Mouse (Mus musculus): ENCODE measurements around the gene Syce3. TPM values are rescaled to one million over a fixed set of nuclear protein-coding genes. Genes with fewer than 3 reads are reported as not detected.

Gene Syce3
- polyA plus RNA-seq, 1 experiment from 2014 or later = not detected

DNA sequence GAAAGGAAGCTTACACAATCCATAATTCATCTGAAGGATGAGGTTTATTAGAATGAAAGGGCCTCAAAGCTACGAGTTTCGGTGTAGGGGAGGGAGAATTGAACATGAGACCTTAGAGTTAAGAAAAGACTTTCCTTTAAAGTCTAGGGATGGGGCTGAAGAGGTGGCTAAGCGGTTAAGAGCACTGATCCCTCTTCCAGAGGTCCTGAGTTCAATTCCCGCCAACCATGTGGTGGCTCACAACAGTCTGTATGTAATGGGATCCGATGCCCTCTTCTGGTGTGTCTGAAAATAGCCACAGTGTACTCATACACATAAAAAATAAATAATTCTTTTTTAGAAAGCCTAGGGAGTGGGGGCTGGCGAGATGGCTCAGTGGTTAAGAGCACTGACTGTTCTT lies 20.0 kb upstream of the Syce3 start:
- Histone ChIP-seq H3K36me3 (ENCODE audit: inconsistent target) (peaks cover 20% of the 10 kb centered on the region; the same call in 1 of the 2 replicates), H3K4me3 (ENCODE audit: inconsistent target) (peak overlapping the region; percentile 83)
- WGBS (ENCODE audit: missing documents) = 31% methylated on average over 6 of the region's 6 CpGs

DNA sequence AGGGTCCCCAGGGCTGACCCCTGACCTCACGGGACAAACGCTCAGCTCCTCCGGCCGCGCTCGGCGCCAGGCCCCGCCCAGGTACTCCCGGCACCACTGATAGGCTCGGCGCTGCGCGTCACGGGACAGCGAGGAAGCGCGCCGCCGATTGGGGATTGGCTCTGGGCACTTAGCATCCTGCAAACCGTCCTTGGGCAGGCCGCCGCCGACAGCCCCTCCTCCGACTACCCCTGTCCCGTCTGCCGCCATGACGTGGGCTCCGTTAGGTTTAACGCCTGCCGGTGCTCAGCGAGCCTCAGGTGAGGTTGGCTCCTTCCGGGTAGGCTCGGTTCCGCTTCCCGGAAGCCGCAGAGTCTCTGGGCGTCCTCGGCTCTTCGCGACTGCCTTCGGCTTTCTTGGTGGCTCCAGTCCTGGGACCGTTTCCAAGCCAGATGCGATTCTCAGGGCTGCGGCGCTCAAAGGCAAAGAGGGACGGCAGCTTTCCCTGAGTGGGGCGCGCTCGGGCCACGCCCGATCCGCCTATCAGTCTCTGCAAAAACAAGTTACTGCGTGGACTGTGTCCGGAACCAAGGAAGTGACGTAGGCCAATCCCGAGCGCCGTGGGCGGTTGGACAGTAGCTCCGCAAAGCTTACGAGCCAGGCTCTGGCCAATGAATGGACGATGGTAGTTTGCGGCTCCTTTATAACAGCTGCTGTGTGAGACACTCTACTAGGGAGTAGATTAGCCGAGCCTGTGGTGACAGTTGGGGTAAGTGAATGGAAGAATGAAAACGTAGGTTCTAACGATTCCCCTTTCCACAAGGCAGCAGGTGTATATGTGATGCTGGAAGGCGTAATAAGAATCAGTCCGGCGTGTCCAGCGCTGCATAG lies 19.3 kb upstream of the Syce3 start, which contains the start of the genes C730034F03Rik, Gm44502 and Chkb:
TSS of gene C730034F03Rik (plus strand) at position 238 of the 870 bp plus-strand sequence.
TSS of gene Gm44502 (minus strand) at position 345 of the 870 bp plus-strand sequence.
TSS of gene Chkb (minus strand) at position 557 of the 870 bp plus-strand sequence.
- Histone ChIP-seq H3K79me2 (ENCODE audit: inconsistent target) (peaks cover 12% of the 10 kb centered on the region), H3K36me3 (ENCODE audit: inconsistent target) (peaks cover 20% of the 10 kb centered on the region; the same call in 1 of the 2 replicates), H3K4me3 (ENCODE audit: inconsistent target) (peak within 1 kb of the TSS; percentile 83), H3K27ac (peak within 1 kb of the TSS; percentile 94)
- WGBS (ENCODE audit: missing documents) = under 1% methylated on average over 57 of the region's 70 CpGs

More for the DNA sequence above, 20.0 kb upstream of the Syce3 start:
- H3K27ac ChIP-seq = peak overlapping the region; percentile 94
- peaks cover 12% of the 10 kb centered on the region for H3K79me2 ChIP-seq (ENCODE audit: inconsistent target)

DNA sequence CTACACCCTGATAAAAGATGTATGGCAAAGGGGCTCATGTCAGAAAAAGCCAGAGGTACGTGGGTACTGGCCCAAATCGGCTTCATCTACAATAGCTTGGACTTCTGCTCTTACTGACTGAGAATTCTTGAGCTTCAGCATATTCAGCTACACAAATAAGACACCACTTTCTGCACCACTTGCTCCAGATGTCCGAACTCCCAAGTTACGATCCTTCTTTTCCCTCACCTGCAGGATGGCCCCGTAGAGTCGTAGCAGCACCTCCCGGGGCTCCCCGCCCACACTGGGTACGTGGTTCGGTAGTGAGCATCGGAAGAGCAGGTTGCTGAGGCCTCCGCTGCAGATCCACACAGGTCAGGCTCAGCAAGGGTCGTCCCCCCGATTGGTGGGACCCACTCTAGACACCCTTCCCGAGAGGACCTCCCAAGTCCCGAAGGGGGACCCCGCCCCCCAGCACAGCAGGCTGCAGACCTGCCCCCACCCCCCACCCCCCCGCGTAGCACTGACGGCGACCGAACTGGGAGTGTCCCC lies 18.6 kb upstream of the Syce3 start:
- WGBS (ENCODE audit: missing documents) = 10% methylated on average over 22 of the region's 22 CpGs
- H3K36me3 ChIP-seq (ENCODE audit: inconsistent target) = peaks cover 20% of the 10 kb centered on the region; the same call in 1 of the 2 replicates

DNA sequence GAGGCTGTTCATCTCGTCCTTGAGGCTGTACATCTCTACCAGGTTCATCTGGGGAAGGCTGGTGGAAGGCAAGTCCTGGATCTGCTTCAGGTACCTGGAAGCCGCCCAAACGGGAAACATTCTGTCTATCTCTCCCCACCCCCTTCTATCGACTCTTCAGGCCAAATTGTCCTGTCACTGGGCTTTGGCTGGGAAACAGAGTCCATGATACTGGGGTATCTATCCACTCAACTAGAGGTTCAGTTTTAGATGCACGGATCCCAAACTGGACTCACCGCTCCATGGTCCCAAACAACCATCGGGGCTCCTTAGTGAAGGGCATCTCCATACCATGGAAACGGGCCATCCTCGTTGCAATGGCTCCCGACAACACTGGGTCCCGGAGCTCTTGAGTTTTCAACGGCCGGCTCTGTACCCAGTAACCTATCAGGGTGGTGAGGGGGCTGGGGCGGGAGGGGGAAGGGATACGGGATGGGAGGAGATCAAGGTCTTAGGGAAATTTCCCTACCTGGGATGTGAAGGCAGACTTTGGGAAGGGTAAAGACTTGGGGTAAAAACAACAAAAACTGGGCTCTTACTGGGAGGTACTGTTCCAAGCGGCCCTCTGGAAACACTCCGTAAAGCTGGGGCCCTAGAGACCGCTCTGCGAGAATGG lies 18.0 kb upstream of the Syce3 start:
- 96% methylated on average over 19 of the region's 19 CpGs for WGBS (ENCODE audit: missing documents)
- Histone ChIP-seq H3K36me3 (ENCODE audit: inconsistent target) (peaks cover 20% of the 10 kb centered on the region; the same call in 1 of the 2 replicates), H3K27ac (no peak overlapping the region), H3K4me3 (ENCODE audit: inconsistent target) (peak overlapping the region; percentile 83), H3K79me2 (ENCODE audit: inconsistent target) (peaks cover 12% of the 10 kb centered on the region)

More for the DNA sequence above, 18.6 kb upstream of the Syce3 start:
- Histone ChIP-seq H3K4me3 (ENCODE audit: inconsistent target) (peak overlapping the region; percentile 83), H3K27ac (peak overlapping the region; percentile 58), H3K79me2 (ENCODE audit: inconsistent target) (peaks cover 12% of the 10 kb centered on the region)

DNA sequence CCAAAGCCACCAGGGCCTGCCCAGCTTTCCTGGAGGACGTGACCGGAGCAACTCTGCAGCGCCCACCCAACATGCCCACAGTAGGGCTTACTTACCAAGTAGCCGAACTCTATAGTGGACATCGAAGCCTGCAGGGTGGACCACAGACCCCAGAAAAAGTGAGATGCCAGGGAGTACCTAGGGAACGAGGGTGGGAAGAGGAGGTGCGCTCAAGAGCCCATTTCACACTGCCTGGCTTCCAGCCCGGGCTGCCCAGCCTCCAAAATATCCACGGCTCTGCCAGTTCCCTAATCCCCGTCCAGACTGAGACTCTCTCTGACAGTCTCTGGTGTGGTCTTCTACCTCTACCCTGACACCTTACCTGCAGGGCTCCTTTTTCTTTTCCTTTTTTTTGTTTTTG lies 16.4 kb upstream of the Syce3 start:
- Histone ChIP-seq H3K27ac (no peak overlapping the region), H3K36me3 (ENCODE audit: inconsistent target) (peaks cover 20% of the 10 kb centered on the region; the same call in 1 of the 2 replicates), H3K4me3 (ENCODE audit: inconsistent target) (no peak overlapping the region), H3K79me2 (ENCODE audit: inconsistent target) (peaks cover 12% of the 10 kb centered on the region)
- 94% methylated on average over 10 of the region's 10 CpGs for WGBS (ENCODE audit: missing documents)

DNA sequence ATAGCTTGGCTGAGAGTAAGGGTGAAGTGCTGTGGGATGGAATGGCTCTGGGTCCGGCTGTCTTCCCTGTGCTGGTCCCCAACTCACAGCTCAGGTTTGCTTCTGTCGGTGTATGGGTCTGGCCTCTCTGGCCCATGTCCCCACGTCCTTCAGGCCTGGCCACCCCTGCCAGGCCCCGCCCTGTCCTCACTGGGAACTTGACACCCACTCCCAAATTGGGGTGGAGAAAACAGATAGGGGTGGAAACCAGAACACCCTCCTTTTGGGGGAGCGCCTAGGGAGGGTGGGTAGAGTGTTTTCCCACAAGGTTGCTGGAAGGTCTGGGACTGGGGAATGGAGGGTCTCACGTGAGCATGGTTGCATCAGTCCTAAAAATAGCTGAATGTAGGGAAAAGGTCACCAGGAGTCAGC lies 15.4 kb upstream of the Syce3 start, which contains the start of gene Cpt1b:
TSS of gene Cpt1b (minus strand) at position 153 of the 411 bp plus-strand sequence.
- H3K36me3 ChIP-seq (ENCODE audit: inconsistent target) = peaks cover 20% of the 10 kb centered on the region; the same call in 1 of the 2 replicates
- 89% methylated on average over 5 of the region's 6 CpGs for WGBS (ENCODE audit: missing documents)

DNA sequence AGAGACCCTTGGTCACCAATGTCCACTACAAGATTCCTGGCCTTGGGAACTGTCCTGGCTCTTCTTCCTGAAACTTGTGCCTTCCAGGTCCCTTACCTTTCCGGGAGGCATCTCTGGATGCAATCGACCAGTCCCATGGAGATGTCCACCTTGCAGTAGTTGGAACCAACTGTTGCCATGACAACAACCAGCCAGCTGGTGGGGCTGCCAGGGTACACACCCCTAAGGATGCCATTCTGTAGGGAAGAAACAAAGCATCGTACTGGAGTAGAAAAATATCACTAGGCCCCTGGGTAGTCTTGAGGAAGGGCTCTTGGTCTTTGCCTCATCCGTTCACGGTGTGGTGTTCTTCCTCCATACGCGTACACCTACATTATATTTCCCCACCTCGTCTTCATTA lies 14.3 kb upstream of the Syce3 start:
- Histone ChIP-seq H3K36me3 (ENCODE audit: inconsistent target) (peaks cover 20% of the 10 kb centered on the region; the same call in 1 of the 2 replicates), H3K27ac (no peak overlapping the region), H3K79me2 (ENCODE audit: inconsistent target) (peaks cover 12% of the 10 kb centered on the region), H3K4me3 (ENCODE audit: inconsistent target) (no peak overlapping the region)
- WGBS (ENCODE audit: missing documents) = 92% methylated on average over 8 of the region's 8 CpGs

More for the DNA sequence above, 15.4 kb upstream of the Syce3 start, which contains the start of gene Cpt1b:
- Histone ChIP-seq H3K79me2 (ENCODE audit: inconsistent target) (peaks cover 12% of the 10 kb centered on the region), H3K27ac (no peak within 1 kb of the TSS), H3K4me3 (ENCODE audit: inconsistent target) (no peak within 1 kb of the TSS)

DNA sequence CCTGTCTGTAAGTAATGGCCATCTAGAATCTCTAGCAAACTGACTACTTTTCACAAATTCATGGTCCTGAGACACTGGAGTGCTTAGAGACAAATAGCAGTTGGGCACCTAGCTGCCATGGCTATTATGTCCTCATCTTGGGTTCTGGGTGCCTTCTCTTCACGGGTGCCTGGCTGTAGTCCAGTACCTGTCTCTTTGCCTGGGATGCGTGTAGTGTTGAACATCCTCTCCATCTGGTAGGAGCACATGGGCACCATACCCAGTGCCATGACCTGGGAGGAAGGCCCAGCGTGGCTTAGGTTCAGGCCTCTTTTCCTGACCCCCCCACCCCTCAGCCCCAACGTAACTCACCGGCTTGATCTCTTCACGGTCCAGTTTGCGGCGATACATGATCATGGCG lies 11.6 kb upstream of the Syce3 start:
- H3K36me3 ChIP-seq (ENCODE audit: inconsistent target) = peaks cover 13% of the 10 kb centered on the region; the same call in 1 of the 2 replicates
- 96% methylated on average over 7 of the region's 9 CpGs for whole genome bisulfite sequencing (ENCODE audit: missing documents)

DNA sequence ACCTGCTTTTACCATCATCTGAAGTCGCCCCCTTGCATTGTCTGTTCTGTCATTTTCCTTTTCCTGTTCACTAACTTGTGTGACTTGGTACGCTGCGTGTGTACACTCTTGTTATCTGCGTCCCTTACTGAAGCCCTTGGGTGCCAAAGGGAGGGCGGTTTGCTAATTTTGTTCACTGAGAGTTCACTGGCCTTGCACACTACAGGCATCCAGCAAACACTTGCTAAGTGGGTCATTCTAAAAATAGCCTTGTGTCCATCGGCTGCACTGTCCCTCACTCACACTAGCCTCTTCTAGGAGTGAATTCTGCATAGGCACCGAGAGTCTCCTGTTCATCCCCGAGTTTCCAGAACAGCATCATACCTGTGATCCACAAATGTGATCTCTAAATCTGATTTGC lies 5.0 kb upstream of the Syce3 start:
- H3K79me2 ChIP-seq (ENCODE audit: inconsistent target) = no peaks in the 10 kb centered on the region
- 89% methylated on average over 8 of the region's 8 CpGs for WGBS (ENCODE audit: missing documents)
- no peaks in the 10 kb centered on the region for H3K36me3 ChIP-seq (ENCODE audit: inconsistent target)
- no peak overlapping the region for H3K27ac ChIP-seq
- no peak overlapping the region for H3K4me3 ChIP-seq (ENCODE audit: inconsistent target)

More for the DNA sequence above, 11.6 kb upstream of the Syce3 start:
- H3K4me3 ChIP-seq (ENCODE audit: inconsistent target) = no peak overlapping the region
- H3K79me2 ChIP-seq (ENCODE audit: inconsistent target) = no peaks in the 10 kb centered on the region
- no peak overlapping the region for H3K27ac ChIP-seq

DNA sequence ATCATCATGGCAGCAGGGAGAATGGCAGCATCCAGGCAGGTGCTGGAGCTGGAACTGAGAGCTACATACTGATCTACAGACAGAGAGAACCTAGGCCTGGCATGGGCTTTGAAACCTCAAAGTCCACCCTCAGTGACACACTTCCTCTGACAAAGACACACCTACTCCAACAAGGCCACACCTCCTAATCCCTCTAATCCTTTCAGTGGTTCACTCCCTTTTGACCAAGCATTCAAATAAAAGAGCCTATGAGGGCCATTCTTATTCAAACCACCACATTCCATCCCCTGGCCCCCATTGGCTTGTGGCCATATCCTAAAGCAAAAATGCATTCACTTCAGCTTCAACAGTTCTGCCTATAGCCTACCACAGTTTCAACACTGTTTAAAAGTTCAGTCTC lies 3.6 kb downstream of the Syce3 start:
- Histone ChIP-seq H3K79me2 (ENCODE audit: inconsistent target) (no peaks in the 10 kb centered on the region), H3K4me3 (ENCODE audit: inconsistent target) (no peak overlapping the region), H3K36me3 (ENCODE audit: inconsistent target) (no peaks in the 10 kb centered on the region), H3K27ac (no peak overlapping the region)

DNA sequence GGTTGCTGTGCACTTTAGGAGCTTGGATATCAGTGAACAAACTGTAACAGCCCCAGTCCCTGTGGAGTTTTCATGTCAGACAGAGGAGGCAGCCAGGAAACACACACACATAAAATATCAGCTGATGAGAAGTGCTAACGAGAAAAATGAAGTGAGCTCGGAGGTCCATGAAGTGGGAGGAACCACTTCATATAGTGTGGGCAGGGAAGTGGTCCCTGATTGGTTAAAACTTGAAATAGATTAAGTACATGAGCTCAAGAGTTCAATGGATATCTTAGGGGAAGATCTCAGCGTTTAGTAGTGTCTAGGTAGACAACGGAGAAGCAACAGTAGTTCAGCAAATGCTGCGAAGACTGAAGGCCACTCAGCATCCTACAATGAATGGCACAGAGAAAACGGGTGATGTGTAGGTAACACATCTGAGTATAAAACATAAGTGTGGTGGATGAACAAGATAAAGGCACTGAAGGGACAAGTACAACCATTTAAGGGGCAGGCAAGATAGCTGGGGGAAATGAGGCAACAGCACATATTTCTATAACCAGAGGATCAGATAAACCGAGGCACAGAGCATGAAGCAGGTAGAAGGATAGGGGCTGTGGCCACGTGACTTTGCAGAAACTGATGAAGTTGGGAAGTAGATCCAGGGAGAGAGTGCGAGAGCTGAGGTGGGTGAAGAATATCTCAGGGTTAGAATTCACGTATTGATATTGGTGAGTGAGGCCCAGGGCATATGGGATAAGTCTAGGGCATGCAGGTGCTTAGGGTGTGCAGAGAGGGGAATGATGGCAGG lies 5.3 kb downstream of the Syce3 start:
- H3K4me3 ChIP-seq (ENCODE audit: inconsistent target) = no peak overlapping the region
- H3K27ac ChIP-seq = no peak overlapping the region
- no peaks in the 10 kb centered on the region for H3K36me3 ChIP-seq (ENCODE audit: inconsistent target)
- 82% methylated on average over 10 of the region's 10 CpGs for WGBS (ENCODE audit: missing documents)
- H3K79me2 ChIP-seq (ENCODE audit: inconsistent target) = no peaks in the 10 kb centered on the region

DNA sequence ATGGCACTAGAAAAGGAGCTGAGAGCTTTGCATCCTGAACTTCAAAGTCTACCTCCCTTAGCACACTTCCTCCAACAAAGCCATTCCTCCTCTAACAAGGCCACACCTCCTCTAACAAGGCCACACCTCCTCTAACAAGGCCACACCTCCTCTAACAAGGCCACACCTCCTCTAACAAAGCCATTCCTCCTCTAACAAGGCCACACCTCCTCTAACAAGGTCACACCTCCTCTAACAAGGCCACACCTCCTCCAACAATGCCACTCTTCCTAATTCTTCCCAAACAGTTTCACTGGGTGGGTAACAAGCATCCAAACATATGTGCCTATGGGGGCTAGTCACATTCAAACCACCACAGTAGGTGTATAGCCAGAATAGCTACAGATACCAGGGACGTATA lies 7.8 kb downstream of the Syce3 start:
- 100% methylated on average over 1 of the region's 1 CpGs for WGBS (ENCODE audit: missing documents)
- H3K79me2 ChIP-seq (ENCODE audit: inconsistent target) = no peaks in the 10 kb centered on the region

DNA sequence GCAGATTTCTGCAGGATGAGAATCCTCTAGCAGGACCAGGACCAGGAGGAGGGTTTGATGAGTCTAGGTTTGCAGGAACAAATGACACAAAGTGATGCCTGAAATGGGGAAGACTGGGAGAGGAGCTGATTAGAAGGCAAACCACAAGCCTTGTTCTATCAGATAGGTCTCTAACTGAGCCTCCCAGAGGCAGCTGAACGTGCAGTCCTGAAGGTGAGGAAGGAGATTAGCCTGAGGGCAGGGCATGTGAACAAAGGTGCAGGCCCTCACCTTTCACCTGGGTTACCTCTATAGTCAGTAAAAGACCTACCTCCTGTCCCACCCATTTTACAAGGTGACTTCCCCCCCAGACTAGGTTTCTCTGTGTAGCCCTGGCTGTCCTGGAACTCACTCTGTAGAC lies 10.6 kb downstream of the Syce3 start:
- no peak overlapping the region for H3K4me3 ChIP-seq (ENCODE audit: inconsistent target)
- H3K27ac ChIP-seq = no peak overlapping the region
- no peaks in the 10 kb centered on the region for H3K79me2 ChIP-seq (ENCODE audit: inconsistent target)
- WGBS (ENCODE audit: missing documents) = 89% methylated on average over 1 of the region's 1 CpGs
- no peaks in the 10 kb centered on the region for H3K36me3 ChIP-seq (ENCODE audit: inconsistent target)

More for the DNA sequence above, 7.8 kb downstream of the Syce3 start:
- no peak overlapping the region for H3K4me3 ChIP-seq (ENCODE audit: inconsistent target)
- no peak overlapping the region for H3K27ac ChIP-seq
- H3K36me3 ChIP-seq (ENCODE audit: inconsistent target) = no peaks in the 10 kb centered on the region

DNA sequence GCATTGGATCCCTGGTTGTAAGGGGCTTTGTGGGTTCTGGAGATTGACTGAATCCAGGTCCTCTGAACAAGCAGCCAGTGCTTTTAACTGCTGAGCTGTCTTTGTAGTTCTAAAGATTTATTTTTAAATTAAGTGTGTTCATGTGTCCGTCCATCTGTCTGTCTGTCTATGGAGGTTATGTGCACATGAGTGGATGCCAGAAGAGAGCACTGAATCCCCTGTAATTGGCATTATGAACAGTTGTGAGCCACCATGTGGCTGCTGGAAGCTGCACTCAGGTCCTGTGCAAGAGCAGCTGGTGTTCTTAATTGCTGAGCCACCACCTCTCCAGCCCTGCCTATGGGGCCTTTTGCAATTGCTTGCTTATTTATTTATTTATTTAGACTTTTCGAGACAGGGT lies 12.2 kb downstream of the Syce3 start:
- Histone ChIP-seq H3K36me3 (ENCODE audit: inconsistent target) (no peaks in the 10 kb centered on the region), H3K4me3 (ENCODE audit: inconsistent target) (no peak overlapping the region), H3K27ac (no peak overlapping the region), H3K79me2 (ENCODE audit: inconsistent target) (no peaks in the 10 kb centered on the region)
- WGBS (ENCODE audit: missing documents) = 86% methylated on average over 2 of the region's 2 CpGs

Data from macrophage (primary cell).